Mouse (Mus musculus) lung, embryonic 14.5 days (tissue): Measurements from ENCODE around the gene Odr4. TPM values are rescaled to one million over a fixed set of nuclear protein-coding genes. Genes with fewer than 3 reads are reported as not detected.

ENCODE experiments used
- ATAC-seq: fragments of 200-750 bp; cut with Nextera tagmentation; 2 replicates; pipeline ENCODE4 v1.8.0; 2017; ENCODE audit warnings: mild to moderate bottlenecking, moderate TSS enrichment, moderate library complexity; ENCODE audit not compliant: insufficient read depth
- DNase-seq: peaks from one replicate; pipeline ENCODE4 v3.0.0-alpha.2; 2015
- H3K27ac ChIP-seq: fragments of 300-500 bp; sonication (generic); 2 replicates; pipeline ENCODE4 v1.5.1; 2014; ENCODE audit warnings: low read depth, mild to moderate bottlenecking, moderate library complexity
- H3K27me3 ChIP-seq: fragments of 300-500 bp; sonication (generic); 2 replicates; pipeline ENCODE4 v1.6.1; 2014; ENCODE audit warnings: low read length, control low read depth; ENCODE audit not compliant: insufficient read depth
- H3K36me3 ChIP-seq: fragments of 300-500 bp; sonication (generic); 2 replicates; pipeline ENCODE4 v1.6.1; 2014; ENCODE audit warnings: control low read depth; ENCODE audit not compliant: insufficient read depth
- H3K4me1 ChIP-seq: fragments of 300-500 bp; sonication (generic); 2 replicates; pipeline ENCODE4 v1.6.1; 2014; ENCODE audit warnings: antibody characterized with exemption, control low read depth; ENCODE audit not compliant: insufficient read depth
- H3K4me2 ChIP-seq: fragments of 300-500 bp; sonication (generic); 2 replicates; pipeline ENCODE4 v1.6.1; 2014; ENCODE audit warnings: mild to moderate bottlenecking
- H3K4me3 ChIP-seq: fragments of 300-500 bp; sonication (generic); 2 replicates; pipeline ENCODE4 v1.5.1; 2014; ENCODE audit warnings: low read depth, low read length
- H3K9ac ChIP-seq: fragments of 300-500 bp; sonication (generic); 2 replicates; pipeline ENCODE4 v1.6.1; 2014
- H3K9me3 ChIP-seq: fragments of 300-500 bp; sonication (generic); 2 replicates; pipeline ENCODE4 v1.6.1; 2016; ENCODE audit warnings: low read depth, low read length, control low read depth
- CTCF ChIP-seq: IDR thresholded peaks from 2 replicates; pipeline ENCODE4 v1.5.1; 2016; ENCODE audit warnings: antibody characterized with exemption, low read depth
- WGBS: fragments of 180-500 bp; shearing (Covaris S2); extraction: QIAGEN DNeasy Blood & Tissue Kit; methylation state at CpG from one replicate; pipeline ENCODE4 v1.1.7; 2014; 5-methylcytosine and 5-hydroxymethylcytosine counted together
- polyA plus RNA-seq: library from polyadenylated mRNA; unstranded; fragments of >200 nt; fragmentation: Nextera tagmentation; extraction: Ambion mirVana; gene quantifications from 2 replicates; pipeline ENCODE4 v1.2.1, GENCODE M21; 2014

The Odr4 gene
- polyA plus RNA-seq, 1 experiment from 2014 or later = 36.2 TPM

DNA sequence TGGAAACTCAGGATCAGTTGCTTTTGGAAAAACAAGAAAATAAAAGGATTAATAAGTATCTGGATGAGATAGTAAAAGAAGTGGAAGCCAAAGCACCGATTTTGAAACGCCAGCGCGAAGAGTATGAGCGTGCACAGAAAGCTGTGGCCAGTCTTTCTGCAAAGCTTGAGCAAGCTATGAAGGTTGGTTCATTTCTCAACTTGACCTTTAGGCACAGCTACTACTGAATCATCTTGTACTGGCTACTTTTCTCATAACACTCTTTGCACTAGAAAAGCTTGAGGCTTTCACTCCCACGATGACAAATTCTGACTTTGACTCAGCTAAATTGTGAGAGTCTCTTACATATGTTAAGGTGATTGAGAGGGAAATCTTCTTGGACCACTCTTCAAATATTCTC lies 17.1 kb upstream of the Odr4 start:
- no peak for TF ChIP-seq CTCF
- H3K36me3 ChIP-seq = peaks cover 83% of the 10 kb centered on the region
- H3K27me3 ChIP-seq = no peaks in the 10 kb centered on the region
- WGBS = 95% methylated on average over 6 of the region's 6 CpGs
- H3K9me3 ChIP-seq = no peaks in the 10 kb centered on the region
- no peak overlapping the region for H3K9ac ChIP-seq
- no peak for ATAC-seq
- DNase-seq = no peak
- no peaks in the 10 kb centered on the region for H3K4me1 ChIP-seq
- H3K4me2 ChIP-seq = no peak overlapping the region
- H3K4me3 ChIP-seq = no peak overlapping the region
- no peak overlapping the region for H3K27ac ChIP-seq

DNA sequence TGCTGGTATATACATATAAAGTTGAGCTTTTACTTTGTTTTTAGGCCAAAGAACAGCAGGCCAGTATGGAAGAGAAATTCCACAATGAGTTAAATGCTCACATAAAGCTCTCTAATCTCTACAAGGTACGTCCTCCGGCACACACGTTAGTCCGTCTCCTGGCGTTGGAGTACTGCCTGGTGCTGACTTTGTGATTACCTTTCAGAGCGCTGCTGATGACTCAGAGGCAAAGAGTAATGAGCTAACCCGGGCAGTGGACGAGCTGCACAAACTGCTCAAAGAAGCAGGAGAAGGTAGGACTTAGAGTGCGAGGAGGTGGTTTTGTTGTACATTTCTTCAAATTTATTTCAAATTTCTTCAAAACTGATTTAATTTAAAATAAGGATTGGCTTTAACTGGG lies 14.4 kb upstream of the Odr4 start:
- no peak for TF ChIP-seq CTCF
- H3K36me3 ChIP-seq = peaks cover 76% of the 10 kb centered on the region
- WGBS = 78% methylated on average over 9 of the region's 9 CpGs

DNA sequence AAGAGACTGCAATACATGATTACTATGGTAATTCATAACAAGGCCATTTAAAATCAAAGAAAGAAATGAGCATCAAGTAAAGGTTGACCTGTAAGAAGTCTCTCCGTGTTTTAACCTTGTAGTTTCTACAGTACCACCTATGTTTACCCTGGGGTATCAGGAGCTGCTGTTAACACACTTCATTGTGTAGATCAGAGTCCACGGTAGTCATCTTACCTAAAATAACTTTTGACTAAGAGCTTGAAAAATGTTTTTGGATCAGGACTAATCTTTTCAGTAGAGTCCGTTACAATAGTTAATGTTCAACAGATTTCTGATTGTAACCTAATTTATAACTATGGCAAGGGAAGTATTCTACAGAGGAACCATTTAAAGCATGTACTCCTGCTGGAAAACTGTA lies 11.7 kb upstream of the Odr4 start:
- Histone ChIP-seq H3K27me3 (no peaks in the 10 kb centered on the region), H3K4me1 (no peaks in the 10 kb centered on the region), H3K36me3 (peaks cover 65% of the 10 kb centered on the region), H3K4me3 (no peak overlapping the region), H3K27ac (no peak overlapping the region), H3K9ac (no peak overlapping the region), H3K9me3 (no peaks in the 10 kb centered on the region), H3K4me2 (no peak overlapping the region)
- no peak for ATAC-seq
- 85% methylated on average over 3 of the region's 3 CpGs for WGBS
- DNase-seq = no peak
- no peak for TF ChIP-seq CTCF

More for the DNA sequence above, 14.4 kb upstream of the Odr4 start:
- DNase-seq (no peak), ATAC-seq (no peak)
- Histone ChIP-seq H3K9me3 (no peaks in the 10 kb centered on the region), H3K27me3 (no peaks in the 10 kb centered on the region), H3K4me2 (no peak overlapping the region), H3K9ac (no peak overlapping the region), H3K27ac (no peak overlapping the region), H3K4me1 (no peaks in the 10 kb centered on the region), H3K4me3 (no peak overlapping the region)

DNA sequence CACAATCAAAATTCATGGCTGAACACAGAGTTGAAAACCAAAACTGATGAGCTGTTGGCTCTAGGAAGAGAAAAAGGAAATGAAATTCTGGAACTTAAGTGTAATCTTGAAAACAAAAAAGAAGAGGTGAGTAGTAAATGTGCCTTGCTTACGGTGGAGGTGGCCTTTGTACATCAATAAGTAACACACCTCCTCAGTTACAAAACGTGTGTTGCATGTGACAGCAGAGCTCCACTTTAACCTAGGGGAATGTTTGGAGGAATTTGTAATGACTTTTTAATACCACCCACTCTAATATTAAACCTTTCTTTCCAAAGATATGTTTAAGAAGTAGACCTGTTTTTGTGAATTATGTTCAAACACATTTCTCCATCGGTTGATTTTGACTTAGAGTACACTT lies 11.0 kb upstream of the Odr4 start:
- no peak overlapping the region for H3K4me3 ChIP-seq
- no peak overlapping the region for H3K4me2 ChIP-seq
- no peaks in the 10 kb centered on the region for H3K9me3 ChIP-seq
- no peak overlapping the region for H3K9ac ChIP-seq
- no peak overlapping the region for H3K27ac ChIP-seq
- no peaks in the 10 kb centered on the region for H3K27me3 ChIP-seq
- WGBS = 88% methylated on average over 3 of the region's 3 CpGs
- H3K4me1 ChIP-seq = no peaks in the 10 kb centered on the region
- TF ChIP-seq CTCF = no peak
- ATAC-seq = no peak
- no peak for DNase-seq
- H3K36me3 ChIP-seq = peaks cover 64% of the 10 kb centered on the region

DNA sequence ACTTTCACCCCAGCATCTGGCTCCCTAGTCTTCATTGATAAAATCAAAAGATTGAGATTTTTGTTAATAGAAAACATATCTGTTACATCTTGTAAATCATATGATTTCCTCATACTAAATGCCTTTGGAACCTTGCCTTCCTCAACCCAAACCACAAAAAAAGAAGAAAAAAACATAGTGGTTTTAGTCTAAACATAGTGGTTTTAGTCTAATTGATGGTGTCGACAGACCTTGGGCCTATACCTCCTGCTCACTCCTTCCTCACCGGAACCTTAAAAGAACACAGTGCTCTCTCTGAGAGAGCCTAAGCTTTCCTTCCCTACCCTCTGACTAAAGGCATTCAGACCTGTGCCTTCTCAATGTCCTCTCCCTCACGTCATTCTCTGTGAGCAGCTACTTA lies 3.1 kb upstream of the Odr4 start:
- H3K9ac ChIP-seq = no peak overlapping the region
- H3K27ac ChIP-seq = no peak overlapping the region
- no peaks in the 10 kb centered on the region for H3K27me3 ChIP-seq
- H3K4me2 ChIP-seq = no peak overlapping the region
- H3K4me3 ChIP-seq = no peak overlapping the region
- DNase-seq (no peak), ATAC-seq (no peak)
- no peaks in the 10 kb centered on the region for H3K9me3 ChIP-seq
- peaks cover 39% of the 10 kb centered on the region for H3K36me3 ChIP-seq
- 90% methylated on average over 3 of the region's 3 CpGs for WGBS
- no peaks in the 10 kb centered on the region for H3K4me1 ChIP-seq
- TF ChIP-seq CTCF = no peak

DNA sequence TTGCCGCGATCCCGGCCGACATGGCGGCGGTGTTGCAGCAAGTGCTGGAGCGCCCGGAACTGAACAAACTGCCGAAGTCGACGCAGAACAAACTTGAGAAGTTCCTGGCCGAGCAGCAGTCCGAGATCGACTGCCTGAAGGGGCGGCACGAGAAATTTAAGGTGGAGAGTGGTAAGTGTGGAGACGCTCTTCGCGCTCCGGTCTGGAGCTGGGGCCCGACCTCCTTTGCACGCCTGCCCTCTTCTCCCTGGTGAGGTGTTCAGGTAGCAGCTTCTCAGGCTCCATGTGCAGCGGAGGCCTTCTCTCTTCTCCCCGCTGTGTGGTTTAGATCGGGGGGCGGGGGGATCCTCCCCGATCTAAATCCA lies 590 bp upstream of the Odr4 start:
- H3K27me3 ChIP-seq = no peaks in the 10 kb centered on the region
- peak overlapping the region; percentile 62 for H3K4me2 ChIP-seq
- no peaks in the 10 kb centered on the region for H3K9me3 ChIP-seq
- H3K4me1 ChIP-seq = no peaks in the 10 kb centered on the region
- peak overlapping the region; percentile 83 for H3K4me3 ChIP-seq
- H3K36me3 ChIP-seq = peaks cover 35% of the 10 kb centered on the region
- TF ChIP-seq CTCF = no peak
- H3K9ac ChIP-seq = peak overlapping the region; percentile 87
- peak overlapping the region; percentile 94 for H3K27ac ChIP-seq
- ATAC-seq (peak; percentile 62), DNase-seq (no peak)
- WGBS = 0% methylated on average over 27 of the region's 27 CpGs

DNA sequence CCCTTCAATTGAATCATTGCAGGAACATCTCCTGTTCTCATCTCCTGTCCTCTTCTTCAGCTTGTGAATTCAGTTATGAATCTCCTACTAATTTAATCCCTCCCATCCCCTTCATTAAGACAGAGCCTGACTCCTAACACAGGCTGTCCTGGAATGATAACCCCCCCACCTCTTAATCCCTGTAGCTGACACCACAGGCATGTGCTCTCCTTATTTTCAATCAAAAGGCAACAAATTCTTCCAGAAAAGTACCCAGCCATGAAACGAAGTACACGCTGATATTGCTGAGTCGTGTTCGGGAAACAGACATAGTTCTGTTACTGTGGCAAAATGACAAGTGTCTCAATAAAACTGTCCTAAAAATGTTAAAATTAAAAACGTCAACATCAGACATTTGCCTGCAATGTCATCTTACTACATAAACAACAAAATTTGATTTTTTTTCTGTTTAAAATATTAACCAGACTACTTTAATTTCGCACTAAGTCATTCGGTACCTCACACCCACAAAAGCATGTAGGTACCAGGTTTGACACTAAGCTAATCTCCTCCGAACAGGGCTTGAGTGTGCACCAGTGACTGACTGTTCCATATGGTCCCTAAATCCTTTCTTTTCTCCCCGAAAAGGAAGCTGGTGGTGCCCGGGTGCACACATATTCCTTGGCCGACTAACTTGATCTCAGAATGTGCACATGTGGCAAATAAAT lies 796 bp downstream of the Odr4 start:
- Histone ChIP-seq H3K36me3 (peaks cover 35% of the 10 kb centered on the region), H3K4me2 (peak overlapping the region; percentile 67), H3K4me1 (no peaks in the 10 kb centered on the region), H3K4me3 (peak overlapping the region; percentile 83), H3K9ac (peak overlapping the region; percentile 71), H3K9me3 (no peaks in the 10 kb centered on the region), H3K27me3 (no peaks in the 10 kb centered on the region), H3K27ac (peak overlapping the region; percentile 87)
- 19% methylated on average over 11 of the region's 11 CpGs for WGBS
- DNase-seq = peak; percentile 13
- TF ChIP-seq CTCF = no peak
- peak; percentile 22 for ATAC-seq
